Mouse (Mus musculus): ENCODE data around the gene Smim15.
A peak's percentile ranks its signal among the peaks of the same experiment; 100 is the strongest.

Smim15 gene

GRCm38 (mm10) chr13:108063374-108064134, 19.3 kb downstream of the Smim15 start:
- DNase-seq (ENCODE audit: low read depth): no peak

- no peak for DNase-seq (ENCODE audit: low read depth)
Observed at GRCm38 (mm10) chr13:108064331-108064730, 20.1 kb downstream of the Smim15 start.

- DNase-seq (ENCODE audit: low read depth): no peak
Observed at GRCm38 (mm10) chr13:108066021-108066420, 21.8 kb downstream of the Smim15 start.

- DNase-seq (ENCODE audit: low read depth): no peak
Observed at GRCm38 (mm10) chr13:108069151-108069550, 24.9 kb downstream of the Smim15 start.

- DNase-seq (ENCODE audit: low read depth): no peak
Observed at GRCm38 (mm10) chr13:108070171-108070570, 25.9 kb downstream of the Smim15 start.

GRCm38 (mm10) chr13:108077476-108077875, 33.2 kb downstream of the Smim15 start:
- no peak for DNase-seq (ENCODE audit: low read depth)

GRCm38 (mm10) chr13:108077901-108078300, 33.7 kb downstream of the Smim15 start:
- DNase-seq (ENCODE audit: low read depth): no peak

GRCm38 (mm10) chr13:108084086-108084485, 39.8 kb downstream of the Smim15 start:
- DNase-seq (ENCODE audit: low read depth): peak; percentile 19

- DNase-seq (ENCODE audit: low read depth): no peak
Observed at GRCm38 (mm10) chr13:108086036-108086435, 41.8 kb downstream of the Smim15 start.

- DNase-seq (ENCODE audit: low read depth): no peak
Observed at GRCm38 (mm10) chr13:108086724-108087123, 42.5 kb downstream of the Smim15 start.

- DNase-seq (ENCODE audit: low read depth): no peak
Observed at GRCm38 (mm10) chr13:108092290-108092689, 48.0 kb downstream of the Smim15 start.

- no peak for DNase-seq (ENCODE audit: low read depth)
Observed at GRCm38 (mm10) chr13:108094681-108095080, 50.4 kb downstream of the Smim15 start.

GRCm38 (mm10) chr13:108095617-108096016, 51.4 kb downstream of the Smim15 start:
- no peak for DNase-seq (ENCODE audit: low read depth)

GRCm38 (mm10) chr13:108096446-108096845, 52.2 kb downstream of the Smim15 start:
- peak; percentile 29 for DNase-seq (ENCODE audit: low read depth)

Data from 416B (cell line).